Mouse (Mus musculus): Measurements from ENCODE around the gene Il20. TPM values are rescaled to one million over a fixed set of nuclear protein-coding genes. Genes with fewer than 3 reads are reported as not detected.

The Il20 gene
- polyA plus RNA-seq, 1 experiment from 2014 or later = not detected

Other genes with a start within 250 kb of the Il20 start
- gene C4bp, start 249.8 kb downstream of the Il20 start, polyA plus RNA-seq (2016; fragmentation: Nextera tagmentation; extraction: Ambion mirVana) = not detected in 2 replicates
- gene Gm29427, start 195.7 kb downstream of the Il20 start, polyA plus RNA-seq (2016; fragmentation: Nextera tagmentation; extraction: Ambion mirVana) = not detected in 2 replicates
- 9.2 and 10.6 TPM in 2 replicates for gene Yod1, start 194.1 kb downstream of the Il20 start, polyA plus RNA-seq (2016; fragmentation: Nextera tagmentation; extraction: Ambion mirVana)
- gene Pfkfb2, start 182.2 kb downstream of the Il20 start, polyA plus RNA-seq (2016; fragmentation: Nextera tagmentation; extraction: Ambion mirVana) = 4.2 and 4.6 TPM in 2 replicates
- gene AA986860, start 179.5 kb downstream of the Il20 start, polyA plus RNA-seq (2016; fragmentation: Nextera tagmentation; extraction: Ambion mirVana) = 0.47 and 0.72 TPM in 2 replicates
- gene Fcamr, start 110.5 kb downstream of the Il20 start, polyA plus RNA-seq (2016; fragmentation: Nextera tagmentation; extraction: Ambion mirVana) = not detected in 2 replicates
- gene Pigr, start 84.8 kb downstream of the Il20 start, polyA plus RNA-seq (2016; fragmentation: Nextera tagmentation; extraction: Ambion mirVana) = not detected in 2 replicates
- gene Fcmr, start 45.8 kb downstream of the Il20 start, polyA plus RNA-seq (2016; fragmentation: Nextera tagmentation; extraction: Ambion mirVana) = not detected in 2 replicates
- gene Il24, start 24.0 kb downstream of the Il20 start, polyA plus RNA-seq (2016; fragmentation: Nextera tagmentation; extraction: Ambion mirVana) = not detected in 2 replicates
- gene Il19, start 28.7 kb upstream of the Il20 start, polyA plus RNA-seq (2016; fragmentation: Nextera tagmentation; extraction: Ambion mirVana) = 0.21 and 0.39 TPM in 2 replicates
- gene Il10, start 108.4 kb upstream of the Il20 start, polyA plus RNA-seq (2016; fragmentation: Nextera tagmentation; extraction: Ambion mirVana) = not detected in 2 replicates
- 44.4 and 45.4 TPM in 2 replicates for gene Mapkapk2, start 186.4 kb upstream of the Il20 start, polyA plus RNA-seq (2016; fragmentation: Nextera tagmentation; extraction: Ambion mirVana)
- 8.7 and 9.7 TPM in 2 replicates for gene Dyrk3, start 226.9 kb upstream of the Il20 start, polyA plus RNA-seq (2016; fragmentation: Nextera tagmentation; extraction: Ambion mirVana)
- 66.9 and 70.3 TPM in 2 replicates for gene Eif2d, start 241.7 kb upstream of the Il20 start, polyA plus RNA-seq (2016; fragmentation: Nextera tagmentation; extraction: Ambion mirVana)